Mouse (Mus musculus) layer of hippocampus, adult 18-20 months (tissue): ENCODE results near the gene 6030468B19Rik. TPM values are rescaled to one million over a fixed set of nuclear protein-coding genes. Genes with fewer than 3 reads are reported as not detected.
"Not testable (repeated sequence)": the region's sequence is repeated elsewhere in the genome, so short reads cannot be mapped to it uniquely, and the experiment has no call there.

Experiments
- DNase-seq, 2 experiments: peaks; one replicate each; pipeline ENCODE4 v3.0.0; 2022; ENCODE audit warnings: low spot score in 2 of 2
- total RNA-seq, 2 experiments: library from RNA; stranded (reverse); gene quantifications; 2 replicates each; pipeline ENCODE4 v1.2.3; 2021

6030468B19Rik gene
- total RNA-seq, 2 experiments from 2014 or later = 0.40 TPM; not detected in 1

DNA sequence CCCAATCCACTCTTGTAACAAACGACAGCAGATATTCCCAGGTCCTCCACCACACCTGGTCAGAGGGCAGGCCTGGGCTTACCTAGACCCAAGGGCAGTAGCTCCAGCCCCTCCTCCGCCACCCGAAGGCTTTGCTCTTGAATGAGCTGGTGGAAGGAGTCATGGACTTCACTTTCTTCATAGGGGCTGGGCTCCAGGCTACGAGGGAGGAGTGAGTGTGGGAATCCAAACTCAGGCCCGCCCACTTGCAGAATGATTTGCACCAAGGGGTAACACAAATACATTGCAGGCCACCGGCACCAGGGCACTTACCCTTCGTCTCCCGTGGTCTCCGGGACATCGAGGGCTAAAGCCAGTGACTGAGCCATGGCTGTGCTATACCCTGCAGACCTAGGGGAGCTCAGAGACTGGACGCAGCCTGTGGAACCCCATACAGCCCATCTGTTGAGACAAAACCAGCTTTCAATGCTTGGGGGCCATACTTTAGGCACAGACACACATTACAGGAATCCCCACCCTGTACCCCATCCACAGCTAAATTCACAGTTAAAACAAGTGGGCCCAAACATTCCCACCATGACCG is 18.5 kb upstream of the 6030468B19Rik start:
- no peak for DNase-seq

GRCm38 (mm10) chr11:117779434-117780198 is 17.8 kb upstream of the 6030468B19Rik start:
- peak in 1 of 2 experiments; percentile 55 for DNase-seq

- no peak for DNase-seq
These were observed 17.3 kb upstream of the 6030468B19Rik start for GRCm38 (mm10) chr11:117780199-117780515.

DNA sequence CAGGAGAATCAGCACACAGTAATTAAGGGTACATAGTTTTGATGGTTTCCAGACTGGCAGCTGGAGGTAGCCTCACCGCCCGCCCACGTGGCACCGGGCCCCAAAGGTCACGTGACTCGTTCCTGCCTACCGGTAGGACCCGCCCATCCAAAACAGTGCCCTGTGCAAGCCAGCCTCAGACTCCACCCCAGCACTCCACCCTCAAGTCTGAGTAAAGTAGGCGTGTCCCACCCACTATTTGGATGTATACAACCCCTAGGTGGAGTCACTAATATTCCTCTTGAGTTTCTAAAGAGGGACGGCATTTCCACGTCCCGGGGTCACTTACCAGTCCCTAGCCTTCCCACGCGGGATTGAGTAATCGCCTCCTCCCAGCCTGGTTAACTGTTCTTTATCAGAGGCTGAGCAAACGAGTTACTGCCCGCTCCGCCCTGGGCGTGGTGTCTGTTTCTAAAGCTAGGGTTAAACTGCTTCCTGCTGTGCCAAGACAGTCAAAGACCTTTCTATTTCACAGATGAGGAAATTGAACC is 16.8 kb upstream of the 6030468B19Rik start:
- DNase-seq = no peak

- DNase-seq = no peak
These were observed 16.1 kb upstream of the 6030468B19Rik start for GRCm38 (mm10) chr11:117781199-117781821.

GRCm38 (mm10) chr11:117781993-117782704 is 15.3 kb upstream of the 6030468B19Rik start, which contains the start of the genes Tmc8 and Tmc6:
TSS of gene Tmc8 (plus strand) at chr11:117782076.
TSS of gene Tmc6 (minus strand) at chr11:117782198.
- no peak for DNase-seq

GRCm38 (mm10) chr11:117782705-117783034 is 14.8 kb upstream of the 6030468B19Rik start:
- no peak for DNase-seq

DNA sequence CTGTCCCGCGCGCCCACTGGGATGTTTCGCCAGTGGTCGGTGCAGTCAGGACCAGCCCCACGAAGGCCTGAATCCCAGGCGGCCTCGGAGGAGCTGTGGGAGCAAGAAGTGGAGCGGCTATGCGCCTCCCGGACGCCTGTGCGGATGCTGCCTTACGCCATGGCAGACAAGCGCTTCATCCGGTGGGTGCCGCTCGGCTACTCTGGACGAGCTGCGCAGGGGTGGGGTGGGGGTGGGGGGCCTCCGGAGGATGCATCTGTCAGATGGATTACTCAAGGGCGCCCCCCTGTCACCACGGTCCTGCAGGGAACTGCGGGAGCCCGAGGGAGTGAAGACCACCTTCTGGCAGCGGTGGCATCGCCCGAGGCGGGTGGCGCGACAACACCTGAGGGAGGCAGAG is 14.4 kb upstream of the 6030468B19Rik start:
- DNase-seq = no peak

- no peak for DNase-seq
These were observed 13.7 kb upstream of the 6030468B19Rik start for GRCm38 (mm10) chr11:117783683-117784309.

- peak in 1 of 2 experiments; percentile 77 for DNase-seq
These were observed 11.2 kb upstream of the 6030468B19Rik start for GRCm38 (mm10) chr11:117786294-117786693.

DNA sequence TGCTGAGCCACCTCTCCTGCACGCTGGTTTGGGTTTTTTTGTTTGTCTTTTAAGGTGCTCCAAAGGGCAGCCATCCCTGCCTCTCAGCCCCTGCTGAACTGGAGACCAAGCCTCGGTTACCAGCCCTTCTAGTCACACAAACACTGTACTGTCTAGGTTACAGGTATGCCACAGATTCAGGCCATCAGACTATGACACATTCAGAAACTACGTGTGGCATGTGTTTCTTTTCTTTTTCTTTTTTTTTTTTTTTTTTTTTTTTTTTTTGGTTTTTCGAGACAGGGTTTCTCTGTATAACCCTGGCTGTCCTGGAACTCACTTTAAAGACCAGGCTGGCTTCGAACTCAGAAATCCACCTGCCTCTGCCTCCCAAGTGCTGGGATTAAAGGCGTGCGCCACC is 9.0 kb upstream of the 6030468B19Rik start:
- not testable (repeated sequence) for DNase-seq

GRCm38 (mm10) chr11:117790286-117790685 is 7.2 kb upstream of the 6030468B19Rik start:
- DNase-seq = peak in 1 of 2 experiments; percentile 70

- no peak for DNase-seq
These were observed 6.6 kb upstream of the 6030468B19Rik start for GRCm38 (mm10) chr11:117790703-117791440.

GRCm38 (mm10) chr11:117791441-117791761 is 6.1 kb upstream of the 6030468B19Rik start:
- no peak for DNase-seq

DNA sequence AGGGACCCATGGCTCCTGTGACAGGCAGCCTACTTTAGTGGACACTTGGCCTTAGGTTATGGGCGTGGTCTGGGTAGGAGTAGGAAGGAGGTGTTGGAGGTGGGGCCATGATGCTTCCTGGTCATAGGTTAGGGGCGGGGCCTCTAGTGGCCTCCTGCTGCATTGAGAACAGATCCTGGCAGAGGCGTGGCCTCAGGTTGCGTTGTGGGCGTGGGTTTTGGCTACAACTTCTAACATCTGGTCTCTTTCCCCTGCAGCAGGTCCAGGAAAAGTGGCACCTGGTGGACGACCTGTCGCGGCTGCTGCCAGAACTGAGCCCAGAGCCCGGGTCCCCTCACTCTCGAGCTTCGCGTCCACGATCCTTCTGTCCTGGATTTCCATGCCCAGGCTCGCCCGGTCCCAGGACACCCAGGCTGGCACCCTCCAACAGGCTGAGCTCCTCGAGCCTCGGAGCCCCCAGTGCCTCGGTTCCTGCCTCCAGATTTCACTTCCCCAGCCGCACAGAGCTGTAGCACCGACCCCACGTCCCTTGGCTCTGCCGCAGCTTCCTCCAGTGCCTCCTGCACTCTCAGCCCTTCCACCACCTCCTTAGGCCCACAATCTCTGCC is 5.1 kb upstream of the 6030468B19Rik start:
- DNase-seq = no peak

GRCm38 (mm10) chr11:117794035-117794551 is 3.4 kb upstream of the 6030468B19Rik start:
- DNase-seq = no peak

DNA sequence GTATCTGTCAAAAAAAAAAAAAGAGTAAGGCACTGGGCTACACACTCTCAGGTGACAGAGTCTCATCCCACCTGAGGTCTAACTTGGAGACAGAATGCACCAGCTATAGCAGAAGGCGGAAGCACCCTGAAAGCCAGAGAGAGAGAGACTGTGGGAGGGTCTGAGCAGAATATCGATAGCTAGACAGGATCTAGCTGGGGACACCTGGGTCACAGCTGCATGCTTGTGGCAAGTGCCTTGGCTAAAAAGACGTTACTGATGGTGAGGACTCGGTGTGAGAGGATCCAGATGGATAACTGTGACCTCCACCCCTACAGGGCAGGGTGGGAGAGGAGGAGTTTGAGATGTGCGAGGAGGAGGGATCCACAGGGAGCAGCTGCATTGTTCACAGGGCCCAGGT is 506 bp upstream of the 6030468B19Rik start:
- DNase-seq = no peak

DNA sequence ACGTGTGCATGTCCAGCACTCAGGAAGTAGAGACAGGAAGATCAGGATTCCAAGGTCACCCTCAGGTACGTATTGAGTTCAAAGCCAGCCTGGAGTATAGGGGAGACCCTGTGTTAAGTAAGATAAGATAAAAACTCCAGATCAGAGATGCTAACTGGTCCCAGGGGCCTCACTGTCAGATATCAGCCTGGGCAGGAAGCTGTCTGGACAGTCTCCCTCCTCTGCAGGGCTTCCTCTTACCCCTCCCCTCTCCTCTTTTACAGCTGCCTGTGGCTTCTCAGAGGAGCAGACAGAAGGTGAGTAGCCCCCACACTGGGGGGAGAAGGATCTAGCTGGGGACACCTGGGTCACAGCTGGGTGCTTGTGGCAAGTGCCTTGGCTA is 691 bp downstream of the 6030468B19Rik start:
- DNase-seq = no peak

GRCm38 (mm10) chr11:117799174-117799573 is 1.7 kb downstream of the 6030468B19Rik start:
- no peak for DNase-seq

- DNase-seq = no peak
These were observed 2.6 kb downstream of the 6030468B19Rik start for GRCm38 (mm10) chr11:117800038-117800437.
